Mouse (Mus musculus) midbrain, embryonic 15.5 days (tissue): ENCODE measurements around the gene Rreb1. TPM values are rescaled to one million over a fixed set of nuclear protein-coding genes. Genes with fewer than 3 reads are reported as not detected.

Experiments
- ATAC-seq: fragments of 200-750 bp; cut with Nextera tagmentation; replicated peaks from 2 replicates; pipeline ENCODE4 v1.8.0; 2017; ENCODE audit warnings: moderate TSS enrichment
- H3K27ac ChIP-seq: fragments of 300-500 bp; sonication (generic); 2 replicates; pipeline ENCODE4 v1.5.1; 2015; ENCODE audit warnings: mild to moderate bottlenecking, inconsistent platforms
- H3K27me3 ChIP-seq: fragments of 300-500 bp; sonication (generic); replicated peaks from 2 replicates; pipeline ENCODE4 v1.6.1; 2015; ENCODE audit warnings: inconsistent platforms
- H3K36me3 ChIP-seq: fragments of 300-500 bp; sonication (generic); replicated peaks from 2 replicates; pipeline ENCODE4 v1.6.1; 2015; ENCODE audit warnings: inconsistent platforms
- H3K4me1 ChIP-seq: fragments of 300-500 bp; sonication (generic); 2 replicates; pipeline ENCODE4 v1.6.1; 2015; ENCODE audit warnings: inconsistent platforms
- H3K4me2 ChIP-seq: fragments of 300-500 bp; sonication (generic); 2 replicates; pipeline ENCODE4 v1.6.1; 2015; ENCODE audit warnings: inconsistent platforms, mild to moderate bottlenecking, moderate library complexity
- H3K4me3 ChIP-seq: fragments of 300-500 bp; sonication (generic); 2 replicates; pipeline ENCODE4 v1.5.1; 2015; ENCODE audit warnings: mild to moderate bottlenecking, inconsistent platforms
- H3K9ac ChIP-seq: fragments of 300-500 bp; sonication (generic); 2 replicates; pipeline ENCODE4 v1.6.1; 2015; ENCODE audit warnings: mild to moderate bottlenecking, inconsistent platforms
- H3K9me3 ChIP-seq: fragments of 300-500 bp; sonication (generic); 2 replicates; pipeline ENCODE4 v1.6.1; 2016; ENCODE audit warnings: inconsistent platforms
- WGBS: fragments of 180-500 bp; shearing (Covaris S2); methylation state at CpG from one replicate; pipeline ENCODE4 v1.1.7; 2015; ENCODE audit warnings: mixed read lengths; 5-methylcytosine and 5-hydroxymethylcytosine counted together
- polyA plus RNA-seq: library from polyadenylated mRNA; unstranded; fragments of >200 nt; fragmentation: Nextera tagmentation; extraction: Ambion mirVana; gene quantifications from 2 replicates; pipeline ENCODE4 v1.2.1, GENCODE M21; 2015

The Rreb1 gene
- polyA plus RNA-seq, 1 experiment from 2014 or later: 3.9 TPM

DNA sequence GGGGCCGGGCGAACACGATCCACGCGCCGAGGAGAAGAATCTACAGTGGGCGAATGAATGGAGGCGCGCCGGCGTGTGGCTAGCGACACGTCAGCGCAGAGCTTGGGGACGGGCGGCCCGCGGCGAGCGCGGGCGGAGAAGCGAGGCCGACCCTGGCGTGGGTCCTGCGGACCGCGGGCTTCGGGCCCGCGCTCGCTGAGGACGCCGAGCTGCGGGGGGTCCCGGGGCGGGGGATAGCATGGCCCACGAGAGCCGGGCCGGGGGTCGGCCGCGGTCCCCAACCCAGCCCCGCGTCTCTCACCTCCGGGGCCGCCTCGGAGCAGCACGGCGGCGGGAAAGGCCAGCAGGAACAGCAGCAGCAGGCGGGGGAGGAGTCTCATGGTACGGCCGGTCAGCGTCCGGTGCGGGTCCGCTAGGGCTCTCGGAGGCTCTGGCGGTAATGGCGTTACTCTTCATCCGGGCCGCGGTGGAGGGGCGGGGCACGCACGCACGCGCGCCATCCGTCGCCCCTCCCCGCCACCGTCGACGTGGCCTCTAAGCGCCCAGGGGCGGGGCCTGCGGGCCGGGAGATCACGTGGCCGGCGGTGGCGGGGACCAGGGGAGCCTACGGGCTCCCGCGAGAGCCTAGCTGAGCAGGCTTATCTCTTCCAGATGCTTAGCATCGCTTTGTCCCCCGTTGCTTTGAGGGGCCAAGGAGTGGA is 215.7 kb downstream of the Rreb1 start, which contains the start of gene Ssr1:
TSS of gene Ssr1 (minus strand) at position 514 of the 701 bp plus-strand sequence.
- H3K9ac ChIP-seq: peak within 1 kb of the TSS; percentile 89
- WGBS: under 1% methylated on average over 89 of the region's 89 CpGs
- H3K27me3 ChIP-seq: no peaks in the 10 kb centered on the region
- peak within 1 kb of the TSS; percentile 94 for H3K27ac ChIP-seq
- H3K4me1 ChIP-seq: peaks cover 16% of the 10 kb centered on the region
- H3K36me3 ChIP-seq: peaks cover 11% of the 10 kb centered on the region; the same call in 1 of the 2 replicates
- H3K4me2 ChIP-seq: peak within 1 kb of the TSS; percentile 61
- ATAC-seq: peak; percentile 99
- H3K9me3 ChIP-seq: no peaks in the 10 kb centered on the region
- peak within 1 kb of the TSS; percentile 80 for H3K4me3 ChIP-seq

DNA sequence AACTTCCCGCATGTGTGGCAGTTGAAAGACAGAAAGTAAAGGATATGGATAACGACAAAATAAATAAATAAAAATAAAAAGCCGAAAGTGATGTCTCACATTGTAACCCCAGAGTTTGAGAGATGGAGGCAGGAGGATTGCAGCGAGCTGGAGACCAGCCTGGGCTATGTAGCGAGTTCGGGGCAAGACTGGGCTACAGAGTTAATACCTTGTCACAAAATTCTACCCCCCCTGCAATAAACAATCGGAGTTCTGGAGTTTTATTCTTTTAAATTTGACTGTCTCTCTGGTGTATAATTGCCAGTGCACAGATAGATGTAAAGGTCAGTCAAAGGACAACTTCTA is 216.2 kb downstream of the Rreb1 start:
- WGBS: 18% methylated on average over 7 of the region's 7 CpGs
- H3K36me3 ChIP-seq: peaks cover 7% of the 10 kb centered on the region; the same call in 1 of the 2 replicates
- peak overlapping the region; percentile 80 for H3K4me3 ChIP-seq
- peak overlapping the region; percentile 61 for H3K4me2 ChIP-seq
- no peaks in the 10 kb centered on the region for H3K27me3 ChIP-seq
- peak overlapping the region; percentile 94 for H3K27ac ChIP-seq
- ATAC-seq: peak; percentile 76
- H3K4me1 ChIP-seq: peaks cover 16% of the 10 kb centered on the region
- peak overlapping the region; percentile 41 for H3K9ac ChIP-seq
- H3K9me3 ChIP-seq: no peaks in the 10 kb centered on the region

DNA sequence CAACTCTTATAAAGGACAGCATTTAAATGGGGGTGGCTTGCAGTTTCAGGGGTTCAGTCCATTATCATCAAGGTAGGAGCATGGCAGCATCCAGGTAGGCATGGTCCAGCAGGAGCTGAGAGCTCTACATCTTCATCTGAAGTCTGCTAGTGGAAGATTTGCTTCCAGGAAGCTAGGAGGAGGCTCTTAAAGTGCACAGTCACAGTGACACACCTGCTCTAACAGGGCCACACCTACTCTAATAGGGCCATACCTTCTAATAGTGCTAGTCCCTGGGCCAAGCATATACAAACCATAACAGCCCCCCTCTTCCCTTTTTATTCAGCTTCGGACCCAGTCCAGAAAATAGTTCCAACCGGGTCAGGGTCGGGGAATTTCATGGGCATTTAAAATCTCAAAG is 221.5 kb downstream of the Rreb1 start:
- H3K27me3 ChIP-seq: no peaks in the 10 kb centered on the region
- no peak for ATAC-seq
- no peaks in the 10 kb centered on the region for H3K4me1 ChIP-seq
- 56% methylated on average over 3 of the region's 3 CpGs for WGBS
- no peak overlapping the region for H3K4me3 ChIP-seq
- no peak overlapping the region for H3K9ac ChIP-seq
- H3K9me3 ChIP-seq: no peaks in the 10 kb centered on the region
- H3K36me3 ChIP-seq: no peaks in the 10 kb centered on the region
- no peak overlapping the region for H3K4me2 ChIP-seq
- no peak overlapping the region for H3K27ac ChIP-seq

Other genes starting within 250 kb of the Rreb1 start
- gene Ssr1, start 215.8 kb downstream of the Rreb1 start, polyA plus RNA-seq: 55.1 and 57.9 TPM in 2 replicates